Mouse (Mus musculus) C2C12 (cell line): ENCODE measurements around the gene Esrra.

Source experiments
- CEBPB ChIP-seq: IDR thresholded peaks from one replicate; pipeline ENCODE4 v1.6.1; 2011; ENCODE audit warnings: low read depth, mild to moderate bottlenecking, control low read depth, moderate library complexity
- CTCF ChIP-seq: IDR thresholded peaks from one replicate; pipeline ENCODE4 v1.5.1; 2011; ENCODE audit not compliant: control insufficient read depth, insufficient read depth, insufficient read length
- FOSL1 ChIP-seq: IDR thresholded peaks from one replicate; pipeline ENCODE4 v1.8.0; 2011; ENCODE audit warnings: mild to moderate bottlenecking, low read length; ENCODE audit not compliant: poor library complexity, insufficient read depth, severe bottlenecking
- MAX ChIP-seq: IDR thresholded peaks from one replicate; pipeline ENCODE4 v1.6.1; 2011; ENCODE audit warnings: mild to moderate bottlenecking, control low read depth
- MYOD1 ChIP-seq: IDR thresholded peaks from one replicate; pipeline ENCODE4 v1.6.1; 2011; ENCODE audit warnings: low read depth; ENCODE audit not compliant: control insufficient read depth, insufficient read length
- MYOG ChIP-seq: IDR thresholded peaks from one replicate; pipeline ENCODE4 v1.6.1; 2011; ENCODE audit not compliant: control insufficient read depth, insufficient read length; ENCODE audit errors: extremely low read depth
- USF1 ChIP-seq: IDR thresholded peaks from one replicate; pipeline ENCODE4 v1.6.1; 2011; ENCODE audit warnings: low read depth, mild to moderate bottlenecking, control low read depth, moderate library complexity

DNA sequence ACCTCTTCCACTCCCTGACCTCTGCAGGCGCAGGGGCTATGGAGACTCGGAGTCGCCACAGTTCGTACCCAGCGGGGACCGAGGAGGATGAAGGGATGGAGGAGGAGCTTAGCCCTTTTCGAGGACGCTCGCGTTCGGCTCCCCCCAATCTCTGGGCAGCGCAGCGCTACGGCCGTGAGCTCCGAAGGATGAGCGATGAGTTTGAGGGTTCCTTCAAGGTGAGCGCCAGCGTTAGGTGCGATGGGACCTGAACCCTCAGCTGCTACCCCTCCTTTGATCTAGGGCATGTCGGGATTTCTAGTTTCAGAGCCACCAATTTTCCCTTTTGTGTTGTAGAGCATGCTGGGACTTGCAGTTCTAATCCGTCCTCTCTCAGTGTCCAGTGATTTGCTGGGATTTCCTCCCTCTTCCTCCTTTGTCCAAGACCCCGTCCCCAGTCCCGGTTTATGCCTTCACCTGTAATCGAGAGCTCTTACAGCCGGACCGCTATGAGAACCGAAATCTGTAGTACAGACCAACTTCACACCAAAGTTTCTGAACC is 29.1 kb upstream of the Esrra start:
- TF ChIP-seq CTCF (no peak), MAX (no peak), MYOD1 (no peak), MYOG (no peak), CEBPB (no peak), USF1 (no peak), FOSL1 (no peak)
